Mouse (Mus musculus): Measurements from ENCODE around the gene Ccdc157. TPM values are rescaled to one million over a fixed set of nuclear protein-coding genes. Genes with fewer than 3 reads are reported as not detected.
"Not testable (repeated sequence)": the region's sequence is repeated elsewhere in the genome, so short reads cannot be mapped to it uniquely, and the experiment has no call there.

The Ccdc157 gene
- polyA plus RNA-seq, 1 experiment from 2014 or later, result 0.47 TPM

DNA sequence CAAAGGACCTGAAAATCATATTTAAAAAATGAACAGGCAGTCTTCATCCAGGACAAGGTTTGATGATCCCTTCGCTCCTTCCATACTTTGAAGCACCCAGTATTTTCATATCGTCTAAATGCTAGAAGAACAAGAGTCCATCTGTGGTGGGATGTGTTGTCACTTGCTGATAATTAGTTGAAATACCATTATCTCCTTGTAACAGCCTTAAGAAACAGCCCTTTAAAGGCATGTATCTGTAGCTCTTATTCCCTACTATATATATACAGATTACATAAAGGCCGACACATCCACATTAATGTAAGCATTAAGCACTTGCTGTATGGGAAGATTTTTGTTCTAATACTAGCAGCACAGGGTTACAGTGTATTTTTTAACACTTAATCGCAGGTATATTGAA, 31.6 kb downstream of the Ccdc157 start:
- H3K9ac ChIP-seq, result not testable (repeated sequence)
- 39% methylated on average over 4 of the region's 4 CpGs for WGBS (ENCODE audit: insufficient replicate concordance)

DNA sequence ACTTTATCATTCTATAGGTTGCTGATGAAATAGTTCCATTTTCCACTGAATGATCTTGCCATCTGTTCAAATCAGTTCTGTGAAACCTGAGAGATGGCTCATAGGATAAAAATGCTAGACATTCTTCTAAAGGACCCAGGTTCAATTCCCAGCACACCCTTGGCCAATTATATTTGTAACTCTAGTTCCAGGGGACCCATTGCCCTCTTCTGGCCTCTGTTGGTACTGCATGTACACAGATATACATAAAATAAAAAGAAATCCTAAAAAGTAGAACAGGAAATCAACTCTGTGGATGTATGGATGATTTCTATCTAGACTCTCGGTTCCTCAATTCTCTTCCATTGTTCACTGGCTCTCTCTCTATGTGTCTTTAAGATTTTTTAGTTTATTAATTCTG, 33.0 kb downstream of the Ccdc157 start:
- no peak overlapping the region for H3K4me3 ChIP-seq (replicated peaks)

More for the DNA sequence above, 31.6 kb downstream of the Ccdc157 start:
- not testable (repeated sequence) for H3K36me3 ChIP-seq (replicated peaks); H3K9me3 ChIP-seq (replicated peaks); H3K27ac ChIP-seq (replicated peaks); H3K4me2 ChIP-seq; H3K4me3 ChIP-seq (replicated peaks); H3K27me3 ChIP-seq
- peaks cover 27% of the 10 kb centered on the region for H3K4me1 ChIP-seq (replicated peaks)
- ATAC-seq (ENCODE audit: insufficient read depth), result peak; percentile 68

DNA sequence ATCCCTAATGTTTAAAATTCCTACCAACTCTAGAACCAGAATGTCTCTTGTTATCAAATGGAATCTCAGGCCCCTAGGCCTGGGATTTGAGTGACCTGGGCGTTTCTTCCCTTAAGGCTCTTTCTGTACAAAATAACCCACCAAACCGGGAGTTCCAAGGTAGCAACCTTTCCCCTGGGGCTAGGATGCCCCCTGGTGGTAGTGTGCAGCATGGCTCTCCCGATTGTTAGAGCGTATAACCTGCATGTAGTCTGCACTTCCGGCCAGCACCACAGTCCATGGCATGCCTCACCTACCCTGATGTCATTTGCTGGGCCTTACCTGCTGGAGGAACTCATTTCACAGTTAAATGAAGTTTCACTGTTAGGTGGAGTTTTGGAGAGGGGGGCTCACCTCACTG, 36.2 kb downstream of the Ccdc157 start:
- 36% methylated on average over 5 of the region's 5 CpGs for WGBS (ENCODE audit: insufficient replicate concordance)
- Histone ChIP-seq H3K27ac (replicated peaks) (no peak overlapping the region; the same call in 1 of the 2 replicates), H3K4me3 (replicated peaks) (no peak overlapping the region), H3K4me1 (replicated peaks) (peaks cover 31% of the 10 kb centered on the region), H3K27me3 (peaks cover 27% of the 10 kb centered on the region), H3K36me3 (replicated peaks) (no peaks in the 10 kb centered on the region), H3K4me2 (0 out of 2 replicates have a peak overlapping the region, but pooled peaks have one; percentile 31), H3K9me3 (replicated peaks) (no peaks in the 10 kb centered on the region), H3K9ac (no peak overlapping the region)
- ATAC-seq (ENCODE audit: insufficient read depth), result no peak

More for the DNA sequence above, 33.0 kb downstream of the Ccdc157 start:
- Histone ChIP-seq H3K9ac (no peak overlapping the region), H3K4me1 (replicated peaks) (peaks cover 38% of the 10 kb centered on the region), H3K27ac (replicated peaks) (no peak overlapping the region), H3K27me3 (no peaks in the 10 kb centered on the region), H3K9me3 (replicated peaks) (no peaks in the 10 kb centered on the region), H3K36me3 (replicated peaks) (no peaks in the 10 kb centered on the region), H3K4me2 (no peak overlapping the region)
- WGBS (ENCODE audit: insufficient replicate concordance), result 59% methylated on average over 1 of the region's 1 CpGs
- ATAC-seq (ENCODE audit: insufficient read depth), result no peak

DNA sequence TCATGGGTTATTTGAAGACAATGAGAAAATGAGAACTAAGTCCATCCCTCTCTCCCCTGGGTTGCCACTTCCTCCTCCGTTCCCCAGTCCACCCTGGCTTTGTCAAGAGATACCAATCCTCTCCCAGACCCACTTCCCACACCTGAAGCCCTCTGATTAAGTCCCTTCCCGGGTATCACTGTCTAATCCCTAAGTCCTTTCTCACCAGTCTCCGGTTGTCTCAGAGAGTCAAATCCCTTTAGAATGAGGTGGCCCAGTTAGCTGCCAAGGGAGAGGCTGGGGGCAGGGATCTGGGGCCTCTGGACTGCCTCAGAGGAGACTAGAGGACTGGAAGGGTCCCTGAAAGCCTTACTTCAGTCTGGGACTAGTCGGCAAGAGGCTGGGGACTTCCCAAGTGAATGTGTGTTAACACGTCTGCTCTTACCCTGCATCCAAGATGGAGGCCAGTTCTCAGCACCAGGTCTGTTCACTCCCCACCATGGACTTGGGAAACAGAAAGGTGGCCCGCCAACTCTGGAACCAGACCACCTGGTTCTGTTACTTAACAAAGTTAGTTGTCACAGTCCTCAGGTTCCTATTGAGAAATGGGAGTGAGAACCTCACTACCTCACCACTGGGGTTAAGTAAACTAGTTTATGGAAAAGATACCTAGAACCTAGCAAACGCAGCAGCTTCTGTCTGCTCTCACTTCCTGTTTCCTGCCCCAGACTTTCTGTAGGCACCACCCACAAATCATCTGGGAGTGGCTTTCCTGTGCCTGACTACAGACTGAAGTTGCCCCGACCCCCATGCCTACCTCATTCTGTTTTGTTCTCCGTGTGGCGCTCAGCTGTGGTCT, 37.1 kb downstream of the Ccdc157 start, which contains the start of gene Sec14l2:
Gene Sec14l2 (minus strand): TSS at position 674 of the 838 bp plus-strand sequence.
- Histone ChIP-seq H3K27ac (replicated peaks) (peak within 1 kb of the TSS; percentile 24; the same call in 1 of the 2 replicates), H3K27me3 (peaks cover 37% of the 10 kb centered on the region), H3K36me3 (replicated peaks) (no peaks in the 10 kb centered on the region), H3K9me3 (replicated peaks) (no peaks in the 10 kb centered on the region), H3K4me2 (peak within 1 kb of the TSS; percentile 31), H3K9ac (0 out of 2 replicates have a peak within 1 kb of the TSS, but pooled peaks have one; percentile 6), H3K4me1 (replicated peaks) (peaks cover 39% of the 10 kb centered on the region), H3K4me3 (replicated peaks) (0 out of 2 replicates have a peak within 1 kb of the TSS, but pooled peaks have one; percentile 0)
- 38% methylated on average over 10 of the region's 10 CpGs for WGBS (ENCODE audit: insufficient replicate concordance)
- ATAC-seq (ENCODE audit: insufficient read depth), result no peak

DNA sequence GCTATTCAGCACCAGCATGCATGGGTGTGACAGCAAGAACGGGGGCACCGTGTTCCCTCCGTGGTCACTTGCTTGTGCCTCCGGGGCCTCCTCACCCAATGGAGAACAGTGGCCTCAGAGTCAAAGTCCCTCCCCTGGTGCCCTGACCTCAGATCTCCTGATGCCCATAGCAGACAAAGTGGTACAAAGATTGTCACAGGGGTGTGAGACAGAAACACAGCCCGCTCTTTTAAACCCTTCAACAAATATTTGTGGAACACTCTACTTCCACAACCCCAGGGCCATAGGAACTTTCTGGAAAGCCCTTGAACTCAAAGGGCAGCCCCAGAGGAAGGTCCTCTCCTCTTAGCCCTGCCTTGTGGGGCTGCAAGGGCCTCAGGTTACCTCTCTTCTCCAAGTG, 37.9 kb downstream of the Ccdc157 start:
- H3K9ac ChIP-seq, result no peak overlapping the region
- 54% methylated on average over 5 of the region's 5 CpGs for WGBS (ENCODE audit: insufficient replicate concordance)

DNA sequence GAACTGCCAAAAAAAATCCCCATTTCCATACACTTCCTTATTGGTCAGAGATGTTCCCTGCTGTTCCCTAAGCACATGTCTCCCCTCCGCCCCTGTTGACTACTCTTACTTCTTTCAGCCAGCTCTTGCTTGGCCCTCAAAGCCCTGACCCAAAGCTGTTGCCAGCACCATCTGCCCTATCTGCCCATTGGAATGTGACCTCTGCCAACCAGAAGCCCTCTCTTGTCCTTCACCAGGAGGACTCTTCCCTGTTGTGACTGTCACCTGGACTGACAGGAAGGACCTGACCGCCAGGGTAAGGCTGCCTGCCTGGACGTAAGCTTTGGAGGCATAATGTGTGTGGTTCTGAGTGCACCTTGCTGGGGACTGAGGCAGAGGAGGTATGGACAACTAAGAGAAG, 38.4 kb downstream of the Ccdc157 start:
- Histone ChIP-seq H3K4me1 (replicated peaks) (peaks cover 45% of the 10 kb centered on the region), H3K27me3 (peaks cover 50% of the 10 kb centered on the region), H3K4me3 (replicated peaks) (no peak overlapping the region), H3K9ac (no peak overlapping the region), H3K9me3 (replicated peaks) (no peaks in the 10 kb centered on the region), H3K27ac (replicated peaks) (no peak overlapping the region), H3K36me3 (replicated peaks) (no peaks in the 10 kb centered on the region), H3K4me2 (no peak overlapping the region)
- no peak for ATAC-seq (ENCODE audit: insufficient read depth)
- WGBS (ENCODE audit: insufficient replicate concordance), result 67% methylated on average over 3 of the region's 3 CpGs

More for the DNA sequence above, 37.9 kb downstream of the Ccdc157 start:
- peaks cover 44% of the 10 kb centered on the region for H3K27me3 ChIP-seq
- ATAC-seq (ENCODE audit: insufficient read depth), result no peak
- H3K4me1 ChIP-seq (replicated peaks), result peaks cover 40% of the 10 kb centered on the region
- no peaks in the 10 kb centered on the region for H3K9me3 ChIP-seq (replicated peaks)
- H3K27ac ChIP-seq (replicated peaks), result no peak overlapping the region
- no peak overlapping the region for H3K4me3 ChIP-seq (replicated peaks)
- no peak overlapping the region for H3K4me2 ChIP-seq
- H3K36me3 ChIP-seq (replicated peaks), result no peaks in the 10 kb centered on the region

DNA sequence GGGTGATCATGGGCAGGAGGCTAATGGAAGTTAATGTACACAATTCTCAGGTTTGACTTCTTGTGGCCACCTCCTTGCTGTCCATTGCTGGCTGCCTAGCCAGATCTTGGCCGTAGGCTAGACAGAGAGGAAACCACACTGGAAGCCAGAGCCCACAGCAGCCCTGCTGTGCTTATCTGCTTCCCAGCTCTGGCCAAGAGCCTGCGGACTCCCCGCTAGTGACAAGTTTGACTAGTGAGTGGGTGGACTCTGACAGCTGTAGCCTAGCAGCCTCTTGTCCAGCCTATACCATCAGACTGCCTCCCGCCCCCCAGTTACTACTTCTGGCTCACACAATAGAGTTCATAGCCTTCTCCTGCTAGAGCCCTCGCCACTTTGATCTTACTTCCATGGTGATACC, 40.5 kb downstream of the Ccdc157 start:
- no peak overlapping the region for H3K4me3 ChIP-seq (replicated peaks)
- WGBS (ENCODE audit: insufficient replicate concordance), result 16% methylated on average over 5 of the region's 5 CpGs
- peaks cover 51% of the 10 kb centered on the region for H3K27me3 ChIP-seq
- no peak overlapping the region for H3K9ac ChIP-seq
- ATAC-seq (ENCODE audit: insufficient read depth), result no peak
- peaks cover 53% of the 10 kb centered on the region for H3K4me1 ChIP-seq (replicated peaks)
- no peak overlapping the region for H3K27ac ChIP-seq (replicated peaks)
- H3K4me2 ChIP-seq, result no peak overlapping the region
- H3K36me3 ChIP-seq (replicated peaks), result no peaks in the 10 kb centered on the region
- no peaks in the 10 kb centered on the region for H3K9me3 ChIP-seq (replicated peaks)

DNA sequence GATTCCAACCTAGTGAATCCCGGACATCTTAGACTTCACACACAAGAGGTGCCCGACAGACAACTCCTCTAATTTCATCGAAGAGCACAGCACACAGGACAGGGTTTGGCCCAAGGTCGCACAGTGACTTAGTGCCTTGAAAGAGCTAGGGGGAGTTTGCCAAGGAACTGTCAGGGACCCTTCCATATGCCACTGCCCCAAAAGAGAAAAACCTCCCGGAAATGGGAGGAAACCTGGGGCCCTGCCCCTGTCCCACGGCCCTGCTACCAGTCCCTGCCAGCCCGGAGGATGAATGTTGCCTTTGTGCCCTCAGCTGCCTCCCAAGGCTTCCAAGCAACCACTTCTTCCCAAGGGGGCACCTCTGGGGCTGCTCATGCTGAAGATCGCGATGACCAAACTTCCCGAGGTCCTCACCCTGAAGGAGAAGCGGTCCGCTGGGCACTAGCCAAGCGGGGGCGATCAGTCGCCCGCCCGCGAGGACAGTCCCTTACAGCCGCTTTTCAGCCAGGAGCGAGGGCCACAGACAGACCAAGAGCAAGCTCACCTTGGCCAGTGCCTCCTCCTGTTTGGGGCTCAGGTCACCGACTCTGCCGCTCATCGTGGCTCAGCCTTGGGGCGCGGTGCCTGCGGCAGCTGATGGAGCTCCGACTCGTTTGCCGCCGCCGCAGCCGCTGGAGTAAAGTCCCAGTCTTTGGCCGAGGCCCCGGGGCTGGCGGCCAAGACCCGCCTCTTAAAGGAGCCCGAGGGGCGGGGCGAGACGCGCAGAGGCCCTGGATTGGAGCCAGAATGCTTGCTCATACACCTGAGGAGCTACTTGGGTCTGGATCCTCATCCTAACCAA, 41.8 kb downstream of the Ccdc157 start:
- ATAC-seq (ENCODE audit: insufficient read depth), result peak; percentile 40
- Histone ChIP-seq H3K4me2 (peak overlapping the region; percentile 81), H3K4me1 (replicated peaks) (peaks cover 53% of the 10 kb centered on the region), H3K4me3 (replicated peaks) (peak overlapping the region; percentile 65), H3K9ac (peak overlapping the region; percentile 58), H3K27ac (replicated peaks) (peak overlapping the region; percentile 59), H3K9me3 (replicated peaks) (no peaks in the 10 kb centered on the region), H3K36me3 (replicated peaks) (no peaks in the 10 kb centered on the region), H3K27me3 (peaks cover 53% of the 10 kb centered on the region)
- 3% methylated on average over 41 of the region's 41 CpGs for WGBS (ENCODE audit: insufficient replicate concordance)

DNA sequence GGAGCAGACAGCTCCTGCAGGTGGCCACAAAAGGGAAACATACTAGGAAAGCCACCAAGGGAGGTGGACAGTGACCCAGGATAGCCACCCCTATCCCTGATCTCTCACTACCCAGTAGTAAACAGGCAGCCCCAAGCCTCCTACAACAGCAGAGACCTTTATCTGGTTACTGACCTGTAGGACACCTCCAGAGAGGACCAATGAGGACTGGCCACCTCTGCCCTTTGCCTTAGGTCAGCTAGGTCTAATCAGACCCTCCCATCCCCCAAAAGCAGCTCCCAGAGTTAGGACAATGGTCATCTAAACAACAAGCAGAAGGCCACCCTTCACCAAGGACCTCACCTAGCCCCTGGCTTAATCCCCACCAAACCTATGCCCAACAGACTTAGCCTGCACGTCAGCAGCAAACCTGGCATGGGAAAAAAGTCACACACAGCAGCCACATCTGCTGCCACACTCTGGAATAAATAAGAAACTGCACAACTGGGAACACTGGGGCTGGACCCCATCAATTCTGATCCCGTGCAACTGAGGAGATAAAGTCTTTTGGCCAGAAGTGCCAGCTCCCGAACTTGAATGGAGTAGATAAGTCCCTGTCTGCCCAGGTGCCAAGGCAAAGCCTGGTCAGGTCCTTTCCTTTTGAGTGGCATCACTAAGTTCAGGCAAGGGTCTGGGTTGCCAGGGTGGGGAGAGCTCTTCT, 42.6 kb downstream of the Ccdc157 start:
- peaks cover 50% of the 10 kb centered on the region for H3K4me1 ChIP-seq (replicated peaks)
- H3K9ac ChIP-seq, result peak overlapping the region; percentile 58
- ATAC-seq (ENCODE audit: insufficient read depth), result peak; percentile 56
- peaks cover 55% of the 10 kb centered on the region for H3K27me3 ChIP-seq
- H3K4me2 ChIP-seq, result peak overlapping the region; percentile 81
- H3K9me3 ChIP-seq (replicated peaks), result no peaks in the 10 kb centered on the region
- 7% methylated on average over 3 of the region's 3 CpGs for WGBS (ENCODE audit: insufficient replicate concordance)
- no peaks in the 10 kb centered on the region for H3K36me3 ChIP-seq (replicated peaks)
- H3K4me3 ChIP-seq (replicated peaks), result peak overlapping the region; percentile 65
- H3K27ac ChIP-seq (replicated peaks), result peak overlapping the region; percentile 59

DNA sequence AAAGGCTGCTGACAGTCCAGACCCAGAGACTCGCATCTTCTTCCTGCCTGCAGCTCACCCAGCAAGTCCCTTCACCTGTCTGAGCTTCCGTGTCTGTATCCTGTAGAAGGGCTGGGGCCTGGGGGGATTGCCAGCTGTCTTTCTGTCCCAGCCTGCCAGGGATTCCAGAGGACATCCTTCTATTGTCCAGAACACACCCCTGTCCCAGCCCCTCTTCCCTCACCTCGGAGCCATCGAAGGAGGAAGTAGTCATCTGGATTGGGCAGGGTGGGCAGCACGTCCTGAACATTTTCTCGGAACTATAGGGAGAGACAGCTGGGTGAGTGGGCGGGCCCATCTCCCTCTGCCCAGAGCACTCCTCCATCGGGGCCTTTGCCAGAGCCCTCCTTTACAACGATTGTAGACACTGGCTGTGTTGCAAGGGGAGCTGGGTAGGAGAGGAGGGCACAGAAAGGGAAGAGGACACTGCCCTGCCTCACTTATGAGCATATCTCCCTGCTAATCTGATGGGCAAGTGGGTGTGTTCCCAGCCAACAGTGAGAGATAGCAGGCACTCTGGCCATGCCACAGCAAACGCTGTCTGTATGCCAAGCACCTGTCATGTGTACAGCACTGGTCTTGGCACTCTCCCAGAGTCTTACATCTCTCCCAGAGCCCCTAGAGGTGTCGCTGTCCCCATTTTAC, 43.5 kb downstream of the Ccdc157 start:
- no peaks in the 10 kb centered on the region for H3K9me3 ChIP-seq (replicated peaks)
- peak overlapping the region; percentile 51; the same call in 1 of the 2 replicates for H3K27ac ChIP-seq (replicated peaks)
- H3K4me2 ChIP-seq, result peak overlapping the region; percentile 81
- no peaks in the 10 kb centered on the region for H3K36me3 ChIP-seq (replicated peaks)
- peaks cover 53% of the 10 kb centered on the region for H3K4me1 ChIP-seq (replicated peaks)
- peak overlapping the region; percentile 58; the same call in 1 of the 2 replicates for H3K9ac ChIP-seq
- ATAC-seq (ENCODE audit: insufficient read depth), result peak; percentile 53
- H3K27me3 ChIP-seq, result peaks cover 54% of the 10 kb centered on the region
- peak overlapping the region; percentile 65 for H3K4me3 ChIP-seq (replicated peaks)
- WGBS (ENCODE audit: insufficient replicate concordance), result 26% methylated on average over 11 of the region's 11 CpGs

All from liver, embryonic 15.5 days (tissue).